Mouse (Mus musculus) urinary bladder, postnatal 0 days (tissue): ENCODE results near the gene Glt8d1. TPM values are rescaled to one million over a fixed set of nuclear protein-coding genes. Genes with fewer than 3 reads are reported as not detected.

Experiments used
- polyA plus RNA-seq: library from polyadenylated mRNA; unstranded; fragments of >200 nt; fragmentation: Nextera tagmentation; extraction: Ambion mirVana; gene quantifications from 2 replicates; pipeline ENCODE4 v1.2.1, GENCODE M21; 2015

Glt8d1 gene
- 40.3 and 49.5 TPM in 2 replicates for polyA plus RNA-seq

GRCm38 (mm10) chr14:31001307-31002205 is at the start of gene Glt8d1, which contains the start of gene Spcs1:
Gene Glt8d1, plus strand, starts transcription at chr14:31001400.
Gene Spcs1, minus strand, starts transcription at chr14:31001672.

GRCm38 (mm10) chr14:31018860-31019291 is 17.7 kb downstream of the Glt8d1 start, which contains the start of the genes Pbrm1 and Gnl3:
Gene Pbrm1, plus strand, starts transcription at chr14:31019138.
Gene Gnl3, minus strand, starts transcription at chr14:31019152.

Other genes starting within 250 kb of the Glt8d1 start
- gene Tmem110, start 175.8 kb upstream of the Glt8d1 start, polyA plus RNA-seq = 19.3 and 22.6 TPM in 2 replicates
- gene Mustn1, start 122.2 kb upstream of the Glt8d1 start, polyA plus RNA-seq = 72.9 and 73.3 TPM in 2 replicates
- 0.50 and 0.95 TPM in 2 replicates for gene Itih4, start 114.9 kb upstream of the Glt8d1 start, polyA plus RNA-seq
- 1.9 and 3.1 TPM in 2 replicates for gene Itih3, start 77.6 kb upstream of the Glt8d1 start, polyA plus RNA-seq
- 0.17 TPM in 1 of 2 replicates, not detected in the other for gene Itih1, start 58.1 kb upstream of the Glt8d1 start, polyA plus RNA-seq
- 4.8 and 4.9 TPM in 2 replicates for gene Nek4, start 50.0 kb upstream of the Glt8d1 start, polyA plus RNA-seq
- gene Spcs1, start 272 bp downstream of the Glt8d1 start, polyA plus RNA-seq = 525 and 564 TPM in 2 replicates
- gene Pbrm1, start 17.7 kb downstream of the Glt8d1 start, polyA plus RNA-seq = 67.0 and 78.1 TPM in 2 replicates
- 63.5 and 68.1 TPM in 2 replicates for gene Gnl3, start 17.8 kb downstream of the Glt8d1 start, polyA plus RNA-seq
- 56.9 and 62.9 TPM in 2 replicates for gene Smim4, start 127.6 kb downstream of the Glt8d1 start, polyA plus RNA-seq
- gene Nt5dc2, start 129.7 kb downstream of the Glt8d1 start, polyA plus RNA-seq = 51.1 and 53.6 TPM in 2 replicates
- gene Stab1, start 167.2 kb downstream of the Glt8d1 start, polyA plus RNA-seq = 29.5 and 44.3 TPM in 2 replicates
- gene Tnnc1, start 206.9 kb downstream of the Glt8d1 start, polyA plus RNA-seq = 15.4 and 16.1 TPM in 2 replicates
- 175 TPM in 2 replicates for gene Nisch, start 215.5 kb downstream of the Glt8d1 start, polyA plus RNA-seq
- gene Sema3g, start 216.5 kb downstream of the Glt8d1 start, polyA plus RNA-seq = 0.46 and 0.54 TPM in 2 replicates
- 12.6 and 13.1 TPM in 2 replicates for gene Phf7, start 249.9 kb downstream of the Glt8d1 start, polyA plus RNA-seq